Mouse (Mus musculus) stomach, embryonic 15.5 days (tissue): Measurements from ENCODE around the gene C1ql4. TPM values are rescaled to one million over a fixed set of nuclear protein-coding genes. Genes with fewer than 3 reads are reported as not detected.

Source experiments
- ATAC-seq: fragments of 200-750 bp; cut with Nextera tagmentation; 2 replicates; pipeline ENCODE4 v1.8.0; 2017; ENCODE audit warnings: low read depth, moderate number of reproducible peaks, moderate TSS enrichment; ENCODE audit not compliant: insufficient read depth, low FRiP score
- H3K27ac ChIP-seq: fragments of 300-500 bp; sonication (generic); 2 replicates; pipeline ENCODE4 v1.5.1; 2015; ENCODE audit warnings: mild to moderate bottlenecking, inconsistent platforms
- H3K27me3 ChIP-seq: fragments of 300-500 bp; sonication (generic); replicated peaks from 2 replicates; pipeline ENCODE4 v1.6.1; 2015; ENCODE audit warnings: inconsistent platforms
- H3K36me3 ChIP-seq: fragments of 300-500 bp; sonication (generic); 2 replicates; pipeline ENCODE4 v1.6.1; 2015; ENCODE audit warnings: inconsistent platforms
- H3K4me1 ChIP-seq: fragments of 300-500 bp; sonication (generic); 2 replicates; pipeline ENCODE4 v1.6.1; 2015; ENCODE audit warnings: inconsistent platforms
- H3K4me2 ChIP-seq: fragments of 300-500 bp; sonication (generic); 2 replicates; pipeline ENCODE4 v1.6.1; 2015; ENCODE audit warnings: mild to moderate bottlenecking, inconsistent platforms
- H3K4me3 ChIP-seq: fragments of 300-500 bp; sonication (generic); replicated peaks from 2 replicates; pipeline ENCODE4 v1.5.1; 2015; ENCODE audit warnings: inconsistent platforms
- H3K9ac ChIP-seq: fragments of 300-500 bp; sonication (generic); 2 replicates; pipeline ENCODE4 v1.6.1; 2015; ENCODE audit warnings: inconsistent platforms
- H3K9me3 ChIP-seq: fragments of 300-500 bp; sonication (generic); 2 replicates; pipeline ENCODE4 v1.6.1; 2016; ENCODE audit warnings: inconsistent platforms
- WGBS: fragments of 180-500 bp; shearing (Covaris S2); methylation state at CpG from one replicate; pipeline ENCODE4 v1.1.7; 2015; 5-methylcytosine and 5-hydroxymethylcytosine counted together
- polyA plus RNA-seq: library from polyadenylated mRNA; unstranded; fragments of >200 nt; fragmentation: Nextera tagmentation; extraction: Ambion mirVana; gene quantifications from 2 replicates; pipeline ENCODE4 v1.2.1, GENCODE M21; 2015

Gene C1ql4
- polyA plus RNA-seq, result 0.09 TPM in 1 of 2 replicates, not detected in the other

DNA sequence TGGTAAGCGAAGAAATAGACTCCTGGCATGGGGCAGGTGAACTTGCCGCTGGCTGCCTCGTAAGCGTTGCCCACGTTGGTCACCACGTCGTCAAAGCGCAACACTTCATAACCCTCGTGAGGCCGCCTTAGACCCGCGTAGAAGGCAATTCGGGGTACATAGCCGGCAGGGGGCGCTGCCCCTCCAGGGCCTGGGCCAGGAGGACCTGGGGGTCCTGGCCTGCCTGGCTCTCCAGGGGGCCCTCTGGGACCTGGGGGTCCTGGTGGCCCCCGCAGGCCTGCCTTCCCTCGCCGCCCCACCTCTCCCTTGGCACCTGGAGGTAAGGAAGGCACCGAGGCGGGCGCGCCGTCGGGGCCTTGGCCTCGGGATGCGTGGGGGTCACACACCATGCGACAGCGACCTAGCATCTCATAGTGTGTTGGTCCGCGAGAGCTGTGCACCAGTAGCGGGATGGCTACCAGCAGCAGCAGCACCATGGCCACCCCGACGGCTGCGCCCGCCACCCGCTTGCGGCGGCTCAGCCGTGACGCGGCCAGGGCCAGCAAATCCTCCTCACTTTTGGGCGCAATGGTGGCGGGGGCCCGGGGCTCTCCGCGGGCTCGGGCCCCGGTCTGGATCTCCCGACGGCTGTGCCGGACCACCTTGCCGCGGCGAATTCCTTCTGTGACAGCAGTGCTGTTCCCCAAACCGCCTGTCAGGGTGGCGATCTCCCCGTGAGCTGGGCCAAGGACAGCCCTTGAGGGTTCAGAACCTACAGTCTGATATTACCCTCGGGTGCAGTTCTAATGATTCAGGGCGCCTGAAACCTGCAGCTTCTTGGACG, at the start of gene C1ql4:
Gene C1ql4 (minus strand): TSS at position 565 of the 823 bp plus-strand sequence.
- Histone ChIP-seq H3K4me1 (peaks cover 21% of the 10 kb centered on the region), H3K9ac (no peak within 1 kb of the TSS), H3K36me3 (peaks cover 12% of the 10 kb centered on the region), H3K9me3 (no peaks in the 10 kb centered on the region), H3K4me2 (peak within 1 kb of the TSS; percentile 58), H3K27ac (no peak within 1 kb of the TSS), H3K4me3 (peak within 1 kb of the TSS; percentile 30; the same call in 1 of the 2 replicates), H3K27me3 (peaks cover 81% of the 10 kb centered on the region)
- no peak for ATAC-seq
- 8% methylated on average over 60 of the region's 60 CpGs for WGBS

DNA sequence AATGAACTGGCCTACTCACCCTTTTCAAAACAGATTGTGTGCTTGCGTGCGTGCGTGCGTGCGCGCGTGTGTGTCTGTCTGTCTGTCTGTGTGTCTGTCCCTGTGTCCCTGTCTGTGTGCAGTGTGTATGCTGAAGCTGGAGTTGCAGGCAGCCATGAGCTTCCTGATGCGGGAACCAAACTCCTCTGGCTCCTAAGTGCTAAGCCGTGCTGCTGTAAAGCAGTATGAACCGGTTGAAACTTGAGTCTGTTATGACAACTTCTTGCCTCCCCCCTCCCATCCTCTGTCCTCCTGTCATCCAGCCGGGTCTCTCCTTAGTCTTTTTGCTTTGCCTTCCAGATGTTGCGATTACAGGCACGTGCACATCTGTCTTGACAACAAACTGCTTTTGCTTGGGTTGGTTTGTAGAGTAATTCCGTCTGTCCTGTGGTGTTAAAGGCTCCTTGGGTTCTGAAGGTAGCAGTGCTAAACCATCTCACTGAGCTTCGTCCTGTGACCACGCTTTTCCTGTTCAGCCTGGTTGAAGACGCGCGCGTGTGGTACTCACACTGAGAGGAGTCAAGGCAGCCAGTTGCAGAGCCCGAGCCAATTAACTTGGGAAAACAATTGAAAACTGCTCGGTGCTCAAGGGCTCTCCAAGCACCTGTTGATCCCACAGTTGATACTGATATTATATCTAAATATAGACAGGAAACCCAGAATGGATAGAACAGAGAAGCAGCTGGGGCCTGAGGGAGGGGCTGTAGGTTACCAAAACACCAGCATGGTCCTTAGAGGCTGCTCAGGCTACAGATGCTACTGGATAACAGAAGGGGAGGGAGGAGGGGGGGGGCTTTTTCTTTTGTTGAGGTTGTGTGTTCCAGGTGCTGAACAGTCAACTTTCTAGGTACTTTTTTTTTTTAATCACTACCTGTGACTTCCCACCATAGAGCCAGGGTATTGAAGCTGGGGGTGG, 42.6 kb upstream of the C1ql4 start:
- ATAC-seq, result no peak
- WGBS, result 58% methylated on average over 22 of the region's 22 CpGs
- no peak overlapping the region; the same call in 1 of the 2 replicates for H3K4me2 ChIP-seq

DNA sequence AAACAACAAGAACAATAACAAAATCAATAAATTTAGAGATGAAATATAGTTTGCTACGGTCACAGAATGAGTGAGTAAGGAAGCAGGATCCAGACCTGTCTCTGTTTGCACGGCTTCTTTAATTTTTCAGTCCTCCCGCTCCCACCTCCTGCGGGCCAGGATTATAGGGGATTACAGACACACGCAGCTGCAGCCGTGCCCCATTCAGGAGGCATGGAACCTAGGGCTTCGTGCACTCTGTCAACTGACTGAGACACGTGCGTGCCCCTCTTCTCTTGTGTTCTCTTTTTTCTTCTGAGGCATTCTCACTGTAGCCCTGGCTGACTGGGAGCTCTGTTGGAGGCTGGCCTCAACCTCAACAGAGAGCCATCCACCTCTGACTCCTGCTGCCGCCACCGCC, 41.8 kb upstream of the C1ql4 start:
- ATAC-seq, result no peak
- no peaks in the 10 kb centered on the region for H3K9me3 ChIP-seq
- H3K27ac ChIP-seq, result no peak overlapping the region
- no peak overlapping the region for H3K9ac ChIP-seq
- no peaks in the 10 kb centered on the region for H3K36me3 ChIP-seq
- no peaks in the 10 kb centered on the region for H3K27me3 ChIP-seq
- WGBS, result 61% methylated on average over 11 of the region's 11 CpGs
- peaks cover 20% of the 10 kb centered on the region for H3K4me1 ChIP-seq
- H3K4me3 ChIP-seq, result no peak overlapping the region
- H3K4me2 ChIP-seq, result no peak overlapping the region

More for the DNA sequence above, 42.6 kb upstream of the C1ql4 start:
- Histone ChIP-seq H3K27ac (no peak overlapping the region), H3K9ac (no peak overlapping the region), H3K4me1 (peaks cover 20% of the 10 kb centered on the region), H3K9me3 (no peaks in the 10 kb centered on the region), H3K36me3 (no peaks in the 10 kb centered on the region), H3K27me3 (no peaks in the 10 kb centered on the region), H3K4me3 (no peak overlapping the region)

DNA sequence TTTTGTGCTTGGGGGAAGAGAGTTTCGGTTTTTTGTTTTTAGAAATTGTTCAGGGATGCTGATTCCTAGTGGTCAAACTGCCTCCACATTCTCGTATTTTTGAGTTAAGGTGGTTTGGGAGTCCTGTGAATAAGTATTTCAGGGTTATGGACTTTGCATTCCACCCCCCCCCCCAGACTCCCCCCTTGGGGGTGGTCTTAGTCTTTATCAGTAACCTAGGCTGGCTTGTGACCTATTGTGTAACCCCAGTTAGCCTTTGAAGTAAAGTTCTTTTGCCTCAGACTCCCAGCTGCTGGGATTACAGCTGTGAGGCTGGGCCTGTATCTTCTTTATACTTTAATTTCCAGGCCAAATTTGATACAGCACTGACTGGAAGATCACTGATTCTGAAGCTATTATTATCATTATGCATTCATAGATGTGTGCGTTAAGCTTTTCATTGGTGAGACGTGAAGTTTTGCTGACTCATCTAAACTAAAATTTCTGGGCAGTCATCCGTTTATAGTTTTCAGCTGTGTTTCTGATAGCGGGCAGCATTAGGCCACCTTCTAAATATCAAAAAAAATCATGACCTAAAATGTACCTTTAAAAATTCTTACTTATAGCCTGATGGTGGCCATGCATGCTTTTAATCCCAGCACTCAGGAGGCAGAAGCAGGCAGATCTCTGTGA, 40.4 kb upstream of the C1ql4 start:
- H3K9me3 ChIP-seq, result no peaks in the 10 kb centered on the region
- no peak overlapping the region for H3K27ac ChIP-seq
- H3K4me2 ChIP-seq, result peak overlapping the region; percentile 64
- no peak for ATAC-seq
- no peaks in the 10 kb centered on the region for H3K27me3 ChIP-seq
- no peak overlapping the region for H3K9ac ChIP-seq
- H3K4me1 ChIP-seq, result peaks cover 20% of the 10 kb centered on the region
- H3K36me3 ChIP-seq, result no peaks in the 10 kb centered on the region
- WGBS, result 58% methylated on average over 6 of the region's 6 CpGs
- H3K4me3 ChIP-seq, result peak overlapping the region; percentile 87; the same call in 1 of the 2 replicates

DNA sequence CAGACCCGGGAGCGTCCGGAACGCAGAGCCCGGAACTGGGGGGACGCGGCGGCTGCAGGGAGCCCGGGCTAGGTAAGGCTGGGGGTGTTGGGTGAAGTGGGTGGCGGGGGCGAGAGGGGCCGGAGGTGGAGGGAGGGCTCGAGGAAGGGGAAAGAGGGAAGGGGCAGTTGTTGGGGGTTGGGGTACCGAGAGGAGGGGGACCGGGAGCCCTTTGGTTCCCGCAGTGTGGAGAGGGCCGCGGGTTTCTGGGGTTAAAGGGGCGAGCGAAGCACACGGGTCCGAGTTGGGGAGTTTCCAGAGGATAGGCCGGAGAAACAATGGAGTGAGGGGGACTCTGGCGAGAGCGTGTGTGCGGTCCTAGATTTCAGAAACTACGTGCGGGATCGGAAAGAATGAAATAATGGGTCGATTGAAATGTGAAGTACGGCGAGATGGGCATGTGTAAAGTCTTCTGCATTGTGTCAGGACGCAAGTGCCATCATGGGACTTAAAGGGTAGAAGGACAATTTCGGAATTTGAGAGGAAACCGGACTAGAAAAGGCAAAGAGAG, 39.3 kb upstream of the C1ql4 start:
- H3K9me3 ChIP-seq, result no peaks in the 10 kb centered on the region
- H3K4me3 ChIP-seq, result peak overlapping the region; percentile 87
- peak overlapping the region; percentile 84 for H3K9ac ChIP-seq
- peaks cover 20% of the 10 kb centered on the region for H3K4me1 ChIP-seq
- H3K4me2 ChIP-seq, result peak overlapping the region; percentile 64
- ATAC-seq, result peak; percentile 8; the same call in 1 of the 2 replicates
- H3K27ac ChIP-seq, result peak overlapping the region; percentile 95
- WGBS, result under 1% methylated on average over 26 of the region's 35 CpGs
- H3K27me3 ChIP-seq, result no peaks in the 10 kb centered on the region
- H3K36me3 ChIP-seq, result no peaks in the 10 kb centered on the region

DNA sequence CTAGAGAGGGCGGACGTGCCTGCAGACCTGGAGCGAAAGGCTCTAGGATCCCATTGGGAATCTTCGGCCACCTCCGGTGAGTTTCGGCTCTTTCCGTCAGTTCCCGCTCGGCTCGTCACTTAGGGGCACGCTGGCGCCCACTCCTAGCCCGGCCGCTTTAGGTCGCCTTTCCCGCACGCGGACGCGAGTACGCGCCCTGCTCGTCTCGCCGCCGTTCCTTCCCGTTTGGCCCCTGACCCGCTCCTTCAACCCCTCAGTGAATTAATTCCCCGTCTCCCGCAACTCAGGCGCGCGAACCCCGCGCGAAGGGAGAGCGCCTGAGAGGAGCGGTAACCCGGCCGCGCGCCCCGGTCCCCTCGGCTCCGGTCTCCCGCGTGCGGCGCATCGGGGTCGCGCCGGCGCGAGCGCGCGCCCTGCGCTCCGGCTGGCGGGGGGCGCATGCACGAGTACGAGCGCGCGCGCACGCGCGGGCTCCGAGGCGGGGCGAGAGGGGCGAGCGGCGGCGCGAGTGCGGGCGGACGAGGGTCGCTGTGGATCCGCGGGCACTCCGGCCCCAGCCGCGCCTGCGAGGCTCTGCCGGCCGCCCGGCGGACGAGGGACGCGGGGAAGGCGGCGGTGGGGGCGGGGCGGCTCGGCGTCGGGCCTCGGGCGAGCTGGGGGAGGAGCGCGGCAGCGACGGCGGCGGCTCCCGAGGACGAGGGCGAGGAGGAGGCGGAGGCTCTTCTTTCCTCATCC, 38.6 kb upstream of the C1ql4 start:
- Histone ChIP-seq H3K9ac (peak overlapping the region; percentile 84), H3K27ac (peak overlapping the region; percentile 95), H3K36me3 (no peaks in the 10 kb centered on the region), H3K4me3 (peak overlapping the region; percentile 87), H3K27me3 (no peaks in the 10 kb centered on the region), H3K9me3 (no peaks in the 10 kb centered on the region), H3K4me1 (peaks cover 20% of the 10 kb centered on the region), H3K4me2 (peak overlapping the region; percentile 64)
- peak; percentile 89 for ATAC-seq
- under 1% methylated on average over 103 of the region's 115 CpGs for WGBS

DNA sequence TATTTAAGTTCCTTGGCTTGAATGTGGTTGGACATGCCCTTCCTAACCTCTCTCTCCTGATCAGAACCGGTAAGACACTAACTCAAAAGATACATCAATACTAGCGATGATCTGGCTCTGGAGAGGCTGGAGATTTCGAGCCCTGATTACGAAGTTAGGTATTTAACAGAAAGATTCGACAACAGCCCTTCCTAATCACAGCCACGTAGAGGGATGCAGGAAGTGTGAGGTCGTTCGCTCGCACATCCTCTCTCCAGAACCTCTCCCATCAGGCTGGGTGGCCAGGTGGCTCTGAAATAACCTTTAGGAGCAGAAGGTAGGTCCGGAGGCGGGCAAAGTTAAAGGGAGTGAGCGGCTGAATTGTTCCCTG, 38.1 kb upstream of the C1ql4 start, which contains the start of gene Spats2:
Gene Spats2 (plus strand): TSS at position 206 of the 370 bp plus-strand sequence.
- WGBS, result 1% methylated on average over 12 of the region's 12 CpGs
- peak within 1 kb of the TSS; percentile 84 for H3K9ac ChIP-seq

DNA sequence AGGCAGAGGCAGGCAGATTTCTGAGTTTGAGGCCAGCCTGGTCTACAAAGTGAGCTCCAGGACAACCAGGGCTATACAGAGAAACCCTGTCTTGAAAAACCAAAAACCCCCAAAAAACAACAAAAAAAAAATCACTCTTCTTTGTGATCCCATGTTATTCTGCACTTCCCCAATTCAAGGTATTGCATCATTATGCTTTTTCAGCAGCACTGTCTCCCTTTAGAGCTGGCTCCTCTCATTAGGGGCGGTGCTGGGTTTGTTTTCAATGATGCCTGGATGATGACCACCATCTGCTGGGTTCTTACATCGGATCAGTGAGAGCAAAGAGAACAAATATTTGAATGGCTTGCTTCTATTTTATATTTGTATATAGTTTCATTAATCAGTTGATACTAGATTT, 35.0 kb upstream of the C1ql4 start:
- no peak for ATAC-seq
- Histone ChIP-seq H3K9me3 (no peaks in the 10 kb centered on the region), H3K27ac (no peak overlapping the region), H3K36me3 (no peaks in the 10 kb centered on the region), H3K27me3 (no peaks in the 10 kb centered on the region), H3K4me1 (no peaks in the 10 kb centered on the region), H3K9ac (no peak overlapping the region), H3K4me2 (no peak overlapping the region), H3K4me3 (no peak overlapping the region)
- 44% methylated on average over 2 of the region's 2 CpGs for WGBS

More for the DNA sequence above, 38.1 kb upstream of the C1ql4 start, which contains the start of gene Spats2:
- ATAC-seq, result no peak
- Histone ChIP-seq H3K4me1 (peaks cover 20% of the 10 kb centered on the region), H3K27ac (peak within 1 kb of the TSS; percentile 95), H3K4me3 (peak within 1 kb of the TSS; percentile 87), H3K9me3 (no peaks in the 10 kb centered on the region), H3K36me3 (no peaks in the 10 kb centered on the region), H3K27me3 (no peaks in the 10 kb centered on the region), H3K4me2 (peak within 1 kb of the TSS; percentile 64)

DNA sequence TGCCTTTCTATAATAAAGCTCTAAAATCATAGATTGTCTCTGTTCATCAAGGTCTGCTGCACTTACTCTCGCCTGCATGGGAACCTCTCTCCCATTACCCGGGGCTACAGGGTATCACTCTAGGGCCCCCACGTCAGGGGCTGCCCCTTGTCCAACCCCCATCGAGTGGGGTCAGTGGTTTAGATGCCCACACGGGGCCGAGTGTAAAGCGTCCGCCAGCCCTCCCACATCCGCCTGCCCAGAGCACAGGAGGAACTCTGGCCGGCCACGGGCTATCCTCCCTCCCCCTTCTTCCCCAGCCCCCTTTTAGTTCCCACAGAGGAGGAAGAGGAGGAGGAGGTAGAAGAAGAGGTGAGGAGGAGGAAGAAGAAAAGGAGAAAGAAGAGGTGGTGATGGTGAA, 33.2 kb upstream of the C1ql4 start:
- no peak overlapping the region for H3K9ac ChIP-seq
- no peaks in the 10 kb centered on the region for H3K4me1 ChIP-seq
- ATAC-seq, result no peak
- 11% methylated on average over 11 of the region's 11 CpGs for WGBS
- no peak overlapping the region for H3K27ac ChIP-seq
- no peaks in the 10 kb centered on the region for H3K36me3 ChIP-seq
- H3K4me2 ChIP-seq, result no peak overlapping the region
- H3K27me3 ChIP-seq, result no peaks in the 10 kb centered on the region
- no peaks in the 10 kb centered on the region for H3K9me3 ChIP-seq
- no peak overlapping the region for H3K4me3 ChIP-seq

DNA sequence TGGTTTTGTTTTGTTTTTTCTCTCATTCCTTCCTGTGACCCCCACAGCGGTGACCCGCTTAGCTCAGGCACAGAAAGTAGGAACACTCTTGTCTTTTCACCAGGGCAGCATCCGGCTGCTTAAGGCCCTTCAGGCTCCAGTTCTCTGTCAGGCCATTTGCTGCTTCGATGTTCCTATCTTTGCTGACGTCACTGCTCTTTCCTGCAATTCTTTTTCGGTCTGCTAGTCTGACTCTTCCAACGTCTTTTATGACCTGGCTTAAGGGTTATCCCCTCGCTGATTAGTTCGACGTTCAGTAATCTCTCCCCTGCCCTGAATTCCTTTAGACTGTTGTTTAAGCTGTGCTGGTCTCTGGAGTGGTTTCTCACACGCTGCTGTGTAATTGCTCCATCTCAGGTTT, 28.9 kb upstream of the C1ql4 start:
- H3K4me3 ChIP-seq, result no peak overlapping the region
- 37% methylated on average over 11 of the region's 11 CpGs for WGBS
- no peaks in the 10 kb centered on the region for H3K4me1 ChIP-seq
- no peak overlapping the region for H3K27ac ChIP-seq
- no peak overlapping the region for H3K4me2 ChIP-seq
- H3K9me3 ChIP-seq, result no peaks in the 10 kb centered on the region
- no peaks in the 10 kb centered on the region for H3K27me3 ChIP-seq
- H3K36me3 ChIP-seq, result no peaks in the 10 kb centered on the region
- no peak for ATAC-seq
- no peak overlapping the region for H3K9ac ChIP-seq

DNA sequence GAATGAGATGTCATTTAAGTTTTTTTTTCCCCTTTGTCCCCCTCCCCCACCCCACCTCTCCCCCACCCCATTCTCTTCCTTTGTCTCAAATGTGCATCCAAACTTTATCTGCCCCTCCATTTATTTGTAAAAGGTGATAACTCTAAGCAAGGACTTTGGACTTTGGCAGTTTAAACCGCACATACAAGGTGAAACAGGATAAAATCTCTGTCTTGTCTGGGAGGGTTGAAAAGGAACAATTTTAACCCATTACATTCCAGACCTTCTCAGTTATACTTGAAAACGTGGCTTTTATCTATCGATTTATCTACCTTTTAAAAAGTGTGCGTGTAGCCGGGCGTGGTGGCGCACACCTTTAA, 27.4 kb upstream of the C1ql4 start:
- WGBS, result 70% methylated on average over 7 of the region's 7 CpGs
- H3K27me3 ChIP-seq, result no peaks in the 10 kb centered on the region
- no peak overlapping the region for H3K9ac ChIP-seq
- no peaks in the 10 kb centered on the region for H3K9me3 ChIP-seq
- H3K4me1 ChIP-seq, result no peaks in the 10 kb centered on the region
- ATAC-seq, result no peak
- H3K27ac ChIP-seq, result no peak overlapping the region
- H3K4me2 ChIP-seq, result no peak overlapping the region
- no peaks in the 10 kb centered on the region for H3K36me3 ChIP-seq
- no peak overlapping the region for H3K4me3 ChIP-seq
